Mouse (Mus musculus) embryo, embryonic 10 days (tissue): ENCODE data around the gene Klc1.

Experiments
- DNase-seq: peaks from one replicate; pipeline ENCODE4 v3.0.0-alpha.2; 2015; ENCODE audit warnings: low spot score

Klc1 gene

DNA sequence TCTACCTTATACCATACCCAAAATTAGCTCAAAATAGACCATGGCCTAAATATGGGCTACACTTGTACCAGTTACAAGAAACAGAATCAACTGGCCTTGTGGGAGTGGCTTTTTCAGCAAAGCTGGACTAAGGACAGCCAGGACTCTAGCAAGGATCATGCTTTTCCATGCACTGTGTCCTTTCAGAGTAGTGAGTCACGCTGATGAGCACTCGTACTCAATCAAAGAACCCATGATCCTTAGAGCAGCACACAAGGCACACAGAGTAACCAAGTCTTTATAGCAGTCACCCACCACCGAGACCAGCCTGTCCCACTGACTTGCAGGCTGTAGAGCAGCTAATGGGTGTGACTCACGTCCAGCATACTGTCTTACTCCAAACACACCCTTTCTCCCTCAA is 94.9 kb downstream of the Klc1 start:
- DNase-seq, result no peak

DNA sequence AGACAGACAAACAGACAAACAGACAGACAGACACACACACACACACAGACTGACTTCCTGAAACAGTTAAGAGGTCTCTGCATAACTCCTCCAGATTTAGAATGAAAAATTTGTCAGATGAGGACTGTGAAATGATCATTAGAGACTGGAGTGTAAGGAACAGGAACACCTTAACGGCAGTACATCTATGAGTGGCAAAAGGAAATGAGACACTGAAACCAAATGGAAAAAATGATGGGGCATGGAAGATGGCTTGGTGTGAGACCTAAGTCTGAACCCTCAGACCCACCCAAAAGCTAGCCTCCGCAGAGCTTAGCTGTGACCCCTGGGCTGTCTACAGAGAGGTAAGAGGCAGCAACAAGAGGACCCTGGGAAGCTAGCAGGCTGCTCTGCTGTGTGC is 96.8 kb downstream of the Klc1 start:
- DNase-seq, result no peak
